10 mouse cellular contexts compared by ENCODE assay signal in genomic region chr11:114873022-114873817, GRCm38 (mm10). TPM values are rescaled to one million over a fixed set of nuclear protein-coding genes. Genes with fewer than 3 reads are reported as not detected.
DNase-seq lines count a peak whose midpoint lies in the region; ATAC-seq and TF ChIP-seq lines count a peak whose summit lies in the region.
"Had no signal": no experiment of that assay in that cellular context is flagged by ENCODE, and none has a peak within 500 bp of the region (broad histone marks: within the 10 kb centered on the region; RNA-seq: fewer than 3 reads in every experiment).

No protein-coding gene starts in this region.

- H3K4me2 ChIP-seq in forebrain, embryonic 13.5 days: no peak overlapping the region
- H3K4me2 ChIP-seq in midbrain, embryonic 11.5 days: no peak overlapping the region
- no peak overlapping the region for H3K4me2 ChIP-seq in midbrain, embryonic 15.5 days
- H3K4me2 ChIP-seq in limb, embryonic 14.5 days (replicated peaks; ENCODE audit: low read depth, low read length, severe bottlenecking): no peak overlapping the region
- H3K4me2 ChIP-seq: liver, embryonic 15.5 days had no signal

- peaks cover 56% of the 10 kb centered on the region for H3K4me1 ChIP-seq in forebrain, embryonic 10.5 days
- H3K4me1 ChIP-seq in forebrain, embryonic 13.5 days: peaks cover 10% of the 10 kb centered on the region
- H3K4me1 ChIP-seq in midbrain, embryonic 11.5 days (ENCODE audit: control insufficient read depth, insufficient read depth, low read length): peaks cover 18% of the 10 kb centered on the region
- peaks cover 10% of the 10 kb centered on the region for H3K4me1 ChIP-seq in midbrain, embryonic 15.5 days
- H3K4me1 ChIP-seq in limb, embryonic 14.5 days (ENCODE audit: control insufficient read depth, insufficient read depth, low read length): peaks cover 26% of the 10 kb centered on the region

- no peak for TF ChIP-seq POLR2A in limb, embryonic 14.5 days (IDR thresholded peaks at IDR 0.05; ENCODE audit: borderline replicate concordance, extremely low read depth, insufficient read depth, insufficient read length)

- H3K9me3 ChIP-seq in forebrain, embryonic 10.5 days: no peaks in the 10 kb centered on the region
- no peaks in the 10 kb centered on the region for H3K9me3 ChIP-seq in forebrain, embryonic 13.5 days (replicated peaks)
- H3K9me3 ChIP-seq in midbrain, embryonic 11.5 days (ENCODE audit: control insufficient read depth, low read length): no peaks in the 10 kb centered on the region
- H3K9me3 ChIP-seq in midbrain, embryonic 15.5 days: no peaks in the 10 kb centered on the region
- no peaks in the 10 kb centered on the region for H3K9me3 ChIP-seq in limb, embryonic 14.5 days (ENCODE audit: control insufficient read depth, low read length)
- H3K9me3 ChIP-seq: liver, embryonic 15.5 days had no signal

- H3K4me3 ChIP-seq in forebrain, embryonic 10.5 days: no peak overlapping the region; the same call in 1 of the 2 replicates
- no peak overlapping the region for H3K4me3 ChIP-seq in forebrain, embryonic 13.5 days
- no peak overlapping the region for H3K4me3 ChIP-seq in midbrain, embryonic 11.5 days (ENCODE audit: low read depth, low read length)
- H3K4me3 ChIP-seq in midbrain, embryonic 15.5 days: no peak overlapping the region
- no peak overlapping the region for H3K4me3 ChIP-seq in limb, embryonic 14.5 days (replicated peaks; ENCODE audit: low read length)
- H3K4me3 ChIP-seq: liver, embryonic 15.5 days had no signal

- H3K9ac ChIP-seq in forebrain, embryonic 13.5 days: no peak overlapping the region
- peak overlapping the region; percentile 20; the same call in 1 of the 2 replicates for H3K9ac ChIP-seq in midbrain, embryonic 11.5 days (ENCODE audit: low read length)
- H3K9ac ChIP-seq in midbrain, embryonic 15.5 days: no peak overlapping the region
- no peak overlapping the region; the same call in 1 of the 2 replicates for H3K9ac ChIP-seq in limb, embryonic 14.5 days (ENCODE audit: low read depth, low read length, severe bottlenecking)
- H3K9ac ChIP-seq: liver, embryonic 15.5 days had no signal

- ATAC-seq in forebrain, embryonic 13.5 days: no peak
- peak; percentile 49; the same call in 1 of the 2 replicates for ATAC-seq in midbrain, embryonic 11.5 days (ENCODE audit: low FRiP score)
- ATAC-seq in midbrain, embryonic 15.5 days (replicated peaks): no peak
- 0 out of 2 replicates have a peak, but pooled peaks have one; percentile 48 for ATAC-seq in limb, embryonic 14.5 days (ENCODE audit: low FRiP score, low read depth)

- no peak for DNase-seq in forebrain, embryonic 10.5 days (ENCODE audit: extremely low spot score, low spot score)
- DNase-seq in midbrain, embryonic 11.5 days (ENCODE audit: low spot score, missing footprints): peak; percentile 86
- no peak for DNase-seq in limb, embryonic 14.5 days (ENCODE audit: low spot score)
- peak; percentile 70 to 81 for DNase-seq in thymus, postnatal 36 days
- DNase-seq in urinary bladder, postnatal 14 days (ENCODE audit: low spot score): no peak
- no peak for DNase-seq in urinary bladder, postnatal 36 days (ENCODE audit: low spot score in 2 of 2)
- DNase-seq: cerebellum, adult 11 months had no signal

- peak overlapping the region; percentile 81 for H3K27ac ChIP-seq in forebrain, embryonic 10.5 days
- H3K27ac ChIP-seq in forebrain, embryonic 13.5 days: no peak overlapping the region
- H3K27ac ChIP-seq in midbrain, embryonic 11.5 days (ENCODE audit: low read depth, low read length): peak overlapping the region; percentile 44; the same call in 1 of the 2 replicates
- H3K27ac ChIP-seq in midbrain, embryonic 15.5 days: no peak overlapping the region
- H3K27ac ChIP-seq in limb, embryonic 14.5 days (replicated peaks; ENCODE audit: low read depth, low read length): peak overlapping the region; percentile 40
- H3K27ac ChIP-seq: liver, embryonic 15.5 days had no signal

- no peaks in the 10 kb centered on the region; the same call in 1 of the 2 replicates for H3K27me3 ChIP-seq in forebrain, embryonic 10.5 days (ENCODE audit: poor library complexity, severe bottlenecking)
- no peaks in the 10 kb centered on the region for H3K27me3 ChIP-seq in forebrain, embryonic 13.5 days
- no peaks in the 10 kb centered on the region for H3K27me3 ChIP-seq in midbrain, embryonic 11.5 days (ENCODE audit: control insufficient read depth, insufficient read depth, low read length)
- H3K27me3 ChIP-seq in midbrain, embryonic 15.5 days (replicated peaks): no peaks in the 10 kb centered on the region
- no peaks in the 10 kb centered on the region for H3K27me3 ChIP-seq in limb, embryonic 14.5 days (ENCODE audit: control insufficient read depth, insufficient read depth, low read length)
- H3K27me3 ChIP-seq: liver, embryonic 15.5 days had no signal

- 41% methylated on average over 6 of the region's 6 CpGs for WGBS in forebrain, embryonic 10.5 days
- WGBS in forebrain, embryonic 13.5 days: 20% methylated on average over 6 of the region's 6 CpGs
- WGBS in midbrain, embryonic 11.5 days: 25% methylated on average over 6 of the region's 6 CpGs
- WGBS in midbrain, embryonic 15.5 days: 17% methylated on average over 6 of the region's 6 CpGs
- WGBS in limb, embryonic 14.5 days: 18% methylated on average over 6 of the region's 6 CpGs

- H3K36me3 ChIP-seq in forebrain, embryonic 10.5 days (replicated peaks): peaks cover 24% of the 10 kb centered on the region
- no peaks in the 10 kb centered on the region for H3K36me3 ChIP-seq in forebrain, embryonic 13.5 days (ENCODE audit: poor library complexity, severe bottlenecking)
- H3K36me3 ChIP-seq in midbrain, embryonic 11.5 days (ENCODE audit: control insufficient read depth, insufficient read depth, low read length): no peaks in the 10 kb centered on the region
- H3K36me3 ChIP-seq in midbrain, embryonic 15.5 days (replicated peaks): no peaks in the 10 kb centered on the region
- peaks cover 38% of the 10 kb centered on the region for H3K36me3 ChIP-seq in limb, embryonic 14.5 days (ENCODE audit: control insufficient read depth, insufficient read depth, low read length)

RNA-seq across cellular contexts. Expression of gene Cd300a, which starts 16.6 kb away (rescaled TPM):
- polyA plus RNA-seq in forebrain, embryonic 10.5 days (2016; fragmentation: Nextera tagmentation; extraction: Ambion mirVana): 0.42 and 1.3 TPM in 2 replicates
- 0.49 TPM in 2 replicates for polyA plus RNA-seq in forebrain, embryonic 13.5 days (2015; fragmentation: Nextera tagmentation; extraction: Ambion mirVana)
- 0.79 and 1.1 TPM in 2 replicates for polyA plus RNA-seq in midbrain, embryonic 11.5 days (2014; fragmentation: Nextera tagmentation; extraction: Ambion mirVana)
- polyA plus RNA-seq in midbrain, embryonic 15.5 days (2015; fragmentation: Nextera tagmentation; extraction: Ambion mirVana): 0.86 and 0.94 TPM in 2 replicates
- polyA plus RNA-seq in limb, embryonic 14.5 days (2012; rRNA removed): 2.2 and 3.1 TPM in 2 replicates
- polyA plus RNA-seq in limb, embryonic 14.5 days (2014; fragmentation: Nextera tagmentation; extraction: Ambion mirVana): 1.2 and 1.5 TPM in 2 replicates

RNA-seq across cellular contexts. Expression of gene Gprc5c, which starts 22.3 kb away (rescaled TPM):
- polyA plus RNA-seq in forebrain, embryonic 10.5 days (2016; fragmentation: Nextera tagmentation; extraction: Ambion mirVana): 31.7 and 32.3 TPM in 2 replicates
- 4.6 and 5.0 TPM in 2 replicates for polyA plus RNA-seq in forebrain, embryonic 13.5 days (2015; fragmentation: Nextera tagmentation; extraction: Ambion mirVana)
- polyA plus RNA-seq in midbrain, embryonic 11.5 days (2014; fragmentation: Nextera tagmentation; extraction: Ambion mirVana): 8.9 and 10.7 TPM in 2 replicates
- 9.3 and 9.4 TPM in 2 replicates for polyA plus RNA-seq in midbrain, embryonic 15.5 days (2015; fragmentation: Nextera tagmentation; extraction: Ambion mirVana)
- 34.1 and 48.8 TPM in 2 replicates for polyA plus RNA-seq in limb, embryonic 14.5 days (2012; rRNA removed)
- 35.5 and 42.3 TPM in 2 replicates for polyA plus RNA-seq in limb, embryonic 14.5 days (2014; fragmentation: Nextera tagmentation; extraction: Ambion mirVana)

Comparison
In these comparisons a context has a peak if more than half of its experiments do, and no peak if none do; other contexts are left out.
1. H3K27ac ChIP-seq: peak in forebrain, embryonic 10.5 days (single experiment), midbrain, embryonic 11.5 days (single experiment) and limb, embryonic 14.5 days (single experiment); none in forebrain, embryonic 13.5 days (single experiment) and midbrain, embryonic 15.5 days (single experiment).
2. ATAC-seq: peak in midbrain, embryonic 11.5 days (single experiment) and limb, embryonic 14.5 days (single experiment); none in forebrain, embryonic 13.5 days (single experiment) and midbrain, embryonic 15.5 days (single experiment).
3. DNase-seq: peak in midbrain, embryonic 11.5 days (single experiment) and thymus, postnatal 36 days (2 of 2); none in forebrain, embryonic 10.5 days (single experiment), limb, embryonic 14.5 days (single experiment), urinary bladder, postnatal 14 days (single experiment) and urinary bladder, postnatal 36 days (0 of 2).